Mouse (Mus musculus) spleen, embryonic (tissue): ENCODE measurements around the gene Esrrb.

ENCODE experiments used
- CTCF ChIA-PET: fragments of 350-600 bp; sonication (Branson Sonifier 250); formaldehyde crosslinking; loops from one replicate; lab custom pipeline; 2022; lab: Charles Lee

The Esrrb gene

GRCm38 (mm10) chr12:86402718-86403117 is 41.8 kb downstream of the Esrrb start:
- CTCF ChIA-PET: no interaction called here

- CTCF ChIA-PET: no interaction called here
Measured at GRCm38 (mm10) chr12:86421490-86421904, 60.6 kb downstream of the Esrrb start.

GRCm38 (mm10) chr12:86422166-86422910 is 61.4 kb downstream of the Esrrb start:
- CTCF ChIA-PET: no interaction called here

- CTCF ChIA-PET: no interaction called here
Measured at GRCm38 (mm10) chr12:86423102-86423501, 62.2 kb downstream of the Esrrb start.

- CTCF ChIA-PET: no interaction called here
Measured at GRCm38 (mm10) chr12:86427585-86427984, 66.7 kb downstream of the Esrrb start.

- CTCF ChIA-PET: no interaction called here
Measured at GRCm38 (mm10) chr12:86431671-86432070, 70.8 kb downstream of the Esrrb start.

- CTCF ChIA-PET: no interaction called here
Measured at GRCm38 (mm10) chr12:86433371-86433821, 72.5 kb downstream of the Esrrb start.

GRCm38 (mm10) chr12:86435651-86436050 is 74.7 kb downstream of the Esrrb start:
- CTCF ChIA-PET: no interaction called here

- CTCF ChIA-PET: no interaction called here
Measured at GRCm38 (mm10) chr12:86450848-86451247, 89.9 kb downstream of the Esrrb start.

- CTCF ChIA-PET: no interaction called here
Measured at GRCm38 (mm10) chr12:86455009-86455408, 94.1 kb downstream of the Esrrb start.

GRCm38 (mm10) chr12:86462742-86463470 is 102.0 kb downstream of the Esrrb start:
- CTCF ChIA-PET: no interaction called here

- CTCF ChIA-PET: no interaction called here
Measured at GRCm38 (mm10) chr12:86464385-86464784, 103.5 kb downstream of the Esrrb start.

- CTCF ChIA-PET: no interaction called here
Measured at GRCm38 (mm10) chr12:86466180-86466579, 105.3 kb downstream of the Esrrb start.

GRCm38 (mm10) chr12:86469919-86470318 is 109.0 kb downstream of the Esrrb start:
- CTCF ChIA-PET: no interaction called here

GRCm38 (mm10) chr12:86470912-86471311 is 110.0 kb downstream of the Esrrb start:
- CTCF ChIA-PET: no interaction called here

- CTCF ChIA-PET: no interaction called here
Measured at GRCm38 (mm10) chr12:86473630-86474029, 112.7 kb downstream of the Esrrb start.

- CTCF ChIA-PET: no interaction called here
Measured at GRCm38 (mm10) chr12:86475994-86476393, 115.1 kb downstream of the Esrrb start.

- CTCF ChIA-PET: no interaction called here
Measured at GRCm38 (mm10) chr12:86478908-86479307, 118.0 kb downstream of the Esrrb start.

- CTCF ChIA-PET: no interaction called here
Measured at GRCm38 (mm10) chr12:86482029-86482428, 121.1 kb downstream of the Esrrb start.

GRCm38 (mm10) chr12:86483413-86483841 is 122.5 kb downstream of the Esrrb start:
- CTCF ChIA-PET: no interaction called here

- CTCF ChIA-PET: no interaction called here
Measured at GRCm38 (mm10) chr12:86488005-86488404, 127.1 kb downstream of the Esrrb start.

GRCm38 (mm10) chr12:86490052-86490451 is 129.1 kb downstream of the Esrrb start:
- CTCF ChIA-PET: no interaction called here

- CTCF ChIA-PET: no interaction called here
Measured at GRCm38 (mm10) chr12:86491500-86491899, 130.6 kb downstream of the Esrrb start.
